Mouse (Mus musculus) spleen, adult 2 months (tissue): Measurements from ENCODE around the gene Nt5m. TPM values are rescaled to one million over a fixed set of nuclear protein-coding genes. Genes with fewer than 3 reads are reported as not detected.

Source experiments
- DNase-seq, 2 experiments: peaks; one replicate each; pipeline versions ENCODE4 v3.0.0 to v3.0.0-alpha.2; 2012 to 2021; ENCODE audit warnings: low spot score in 2 of 2, low read depth in 1 of 2
- H3K27ac ChIP-seq: fragments of 200-500 bp; 2 replicates; pipeline ENCODE4 v1.5.1; 2012; ENCODE audit warnings: low read length, inconsistent platforms; ENCODE audit not compliant: insufficient read depth
- H3K27me3 ChIP-seq: fragments of 200-500 bp; 2 replicates; pipeline ENCODE4 v1.6.1; 2012; ENCODE audit warnings: mild to moderate bottlenecking, moderate library complexity, low read length, inconsistent platforms; ENCODE audit not compliant: control insufficient read depth, insufficient read depth
- H3K36me3 ChIP-seq: fragments of 200-500 bp; 2 replicates; pipeline ENCODE4 v1.6.1; 2012; ENCODE audit warnings: mild to moderate bottlenecking, low read length, inconsistent platforms; ENCODE audit not compliant: control insufficient read depth, insufficient read depth
- H3K4me1 ChIP-seq: fragments of 200-500 bp; 2 replicates; pipeline ENCODE4 v1.6.1; 2011; ENCODE audit warnings: inconsistent platforms; ENCODE audit not compliant: control insufficient read depth, insufficient read depth, insufficient read length
- H3K4me3 ChIP-seq: fragments of 200-500 bp; 2 replicates; pipeline ENCODE4 v1.5.1; 2011; ENCODE audit warnings: mild to moderate bottlenecking, inconsistent platforms; ENCODE audit not compliant: insufficient read depth, insufficient read length; ENCODE audit errors: extremely low read depth
- CTCF ChIP-seq: fragments of 200-500 bp; IDR thresholded peaks from 2 replicates; pipeline ENCODE4 v1.5.1; 2011; ENCODE audit warnings: mild to moderate bottlenecking, inconsistent platforms; ENCODE audit not compliant: insufficient read depth, insufficient read length, insufficient replicate concordance; ENCODE audit errors: extremely low read depth
- POLR2A ChIP-seq: fragments of 200-500 bp; IDR thresholded peaks from 2 replicates; pipeline ENCODE4 v1.6.1; 2011; ENCODE audit warnings: low read depth, low read length, inconsistent platforms
- WGBS: fragments of 180-500 bp; shearing (Covaris S2); methylation state at CpG from one replicate; pipeline ENCODE4 v1.1.7; 2018; 5-methylcytosine and 5-hydroxymethylcytosine counted together
- polyA plus RNA-seq: library from polyadenylated mRNA; depleted of rRNA; stranded (reverse); fragments of >200 nt; gene quantifications from 2 replicates; pipeline ENCODE4 v1.2.3, GENCODE M21; 2012

The Nt5m gene
- polyA plus RNA-seq, 1 experiment = 16.7 TPM

DNA sequence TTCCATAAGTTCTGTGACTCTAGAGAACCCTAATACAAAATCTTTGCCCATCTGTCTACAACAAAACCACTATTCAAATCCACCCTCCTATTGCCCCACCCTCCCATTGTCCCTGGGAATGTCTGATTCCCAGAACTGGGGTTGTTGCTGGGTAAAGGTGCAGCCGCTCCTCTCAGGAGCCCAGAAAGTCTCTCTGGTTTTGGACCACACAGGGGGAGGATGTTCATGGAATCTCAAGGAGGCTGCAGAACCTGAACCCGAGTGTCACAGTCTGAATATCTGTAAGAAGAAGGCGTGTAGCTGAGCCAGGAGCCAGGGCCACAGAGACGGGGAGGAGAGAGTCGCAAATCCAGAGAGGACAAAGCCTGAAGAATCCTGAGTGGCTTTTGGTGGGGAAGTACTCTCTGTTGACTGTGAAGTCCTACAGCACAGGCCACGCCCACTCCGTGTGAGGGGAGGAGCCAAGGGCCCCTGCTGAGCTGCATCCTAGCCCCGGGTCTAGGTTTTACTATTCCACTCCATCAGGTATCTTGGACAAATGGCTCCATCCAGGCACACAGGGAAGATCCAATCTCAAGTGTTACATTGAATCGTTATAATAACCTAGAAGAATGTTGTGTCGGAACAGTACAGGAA lies 54.0 kb downstream of the Nt5m start:
- H3K27ac ChIP-seq = no peak overlapping the region
- TF ChIP-seq CTCF = no peak
- no peak for TF ChIP-seq POLR2A
- H3K36me3 ChIP-seq = no peaks in the 10 kb centered on the region
- WGBS = 60% methylated on average over 10 of the region's 10 CpGs
- H3K4me3 ChIP-seq = no peak overlapping the region
- DNase-seq = no peak
- H3K27me3 ChIP-seq = no peaks in the 10 kb centered on the region
- peaks cover 13% of the 10 kb centered on the region; the same call in 1 of the 2 replicates for H3K4me1 ChIP-seq

GRCm38 (mm10) chr11:59894916-59895315 lies 55.7 kb downstream of the Nt5m start:
- 76% methylated on average over 6 of the region's 6 CpGs for WGBS
- TF ChIP-seq CTCF = no peak
- no peak for TF ChIP-seq POLR2A
- no peaks in the 10 kb centered on the region for H3K36me3 ChIP-seq
- peaks cover 18% of the 10 kb centered on the region; the same call in 1 of the 2 replicates for H3K4me1 ChIP-seq
- no peak for DNase-seq
- H3K27me3 ChIP-seq = no peaks in the 10 kb centered on the region
- no peak overlapping the region for H3K4me3 ChIP-seq
- no peak overlapping the region for H3K27ac ChIP-seq

GRCm38 (mm10) chr11:59895316-59895715 lies 56.1 kb downstream of the Nt5m start:
- H3K27ac ChIP-seq = no peak overlapping the region
- no peak overlapping the region for H3K4me3 ChIP-seq
- no peaks in the 10 kb centered on the region for H3K27me3 ChIP-seq
- peak in 1 of 2 experiments; percentile 69 for DNase-seq
- TF ChIP-seq POLR2A = no peak
- no peak for TF ChIP-seq CTCF
- peaks cover 19% of the 10 kb centered on the region; the same call in 1 of the 2 replicates for H3K4me1 ChIP-seq
- H3K36me3 ChIP-seq = no peaks in the 10 kb centered on the region
- WGBS = 53% methylated on average over 8 of the region's 8 CpGs

DNA sequence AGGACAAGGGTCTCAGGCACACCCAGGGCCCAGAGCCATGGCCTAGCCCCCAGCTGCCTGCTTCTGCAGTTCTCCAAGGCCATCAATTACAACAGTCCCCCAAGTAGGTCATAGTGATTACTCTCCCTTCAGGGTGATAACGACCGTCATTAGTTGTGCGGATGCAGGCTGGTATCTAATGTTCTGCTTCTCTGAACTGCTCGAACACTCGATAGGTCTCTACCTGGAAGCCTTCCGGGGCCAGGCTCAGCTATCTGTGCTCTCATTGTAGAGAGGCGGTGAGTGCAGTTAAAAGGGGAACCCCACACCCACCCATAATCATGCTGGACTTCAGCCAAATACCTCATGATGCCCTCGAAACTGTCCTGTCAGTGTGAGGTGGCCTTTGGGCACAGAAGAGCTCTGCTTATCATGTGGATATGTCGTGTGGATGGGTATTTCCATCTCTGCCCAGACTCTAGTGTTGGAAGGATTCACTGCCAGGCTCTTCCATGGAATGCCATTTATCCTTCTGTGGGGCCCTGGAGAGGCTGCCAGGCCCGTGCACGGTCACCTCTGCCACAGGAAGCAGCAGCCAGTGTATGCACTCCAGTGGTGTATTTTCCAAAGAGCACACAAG lies 58.8 kb downstream of the Nt5m start:
- TF ChIP-seq POLR2A (no peak), CTCF (no peak)

GRCm38 (mm10) chr11:59899711-59900685 lies 60.8 kb downstream of the Nt5m start:
- TF ChIP-seq CTCF (no peak), POLR2A (no peak)
- 38% methylated on average over 13 of the region's 13 CpGs for WGBS
- Histone ChIP-seq H3K36me3 (no peaks in the 10 kb centered on the region), H3K4me3 (no peak overlapping the region), H3K27ac (no peak overlapping the region), H3K4me1 (peaks cover 20% of the 10 kb centered on the region; the same call in 1 of the 2 replicates), H3K27me3 (no peaks in the 10 kb centered on the region)
- no peak for DNase-seq

More for the DNA sequence above, 58.8 kb downstream of the Nt5m start:
- DNase-seq = no peak
- H3K4me1 ChIP-seq = peaks cover 21% of the 10 kb centered on the region; the same call in 1 of the 2 replicates
- no peaks in the 10 kb centered on the region for H3K36me3 ChIP-seq
- H3K27me3 ChIP-seq = no peaks in the 10 kb centered on the region
- H3K4me3 ChIP-seq = no peak overlapping the region
- 72% methylated on average over 11 of the region's 11 CpGs for WGBS
- H3K27ac ChIP-seq = no peak overlapping the region

DNA sequence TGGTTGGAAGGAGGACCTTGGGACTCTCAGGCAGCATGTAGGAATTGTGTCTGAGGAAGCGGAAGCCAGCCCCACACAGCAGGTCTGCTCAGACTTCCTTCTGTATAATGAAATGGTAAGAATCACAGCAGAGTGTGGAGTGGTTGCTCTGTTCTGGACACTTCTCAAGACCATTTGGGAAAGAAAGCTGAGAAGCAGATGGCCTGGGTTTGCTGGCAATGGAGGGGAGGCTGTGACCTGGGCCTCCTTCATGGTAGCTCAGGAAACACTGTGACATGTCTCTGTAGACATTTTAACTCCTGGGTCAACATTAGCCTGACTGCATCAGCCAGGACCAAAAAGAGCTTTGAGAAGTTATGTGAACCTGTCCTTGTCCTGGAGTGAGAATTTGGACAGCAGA lies 61.7 kb downstream of the Nt5m start:
- Histone ChIP-seq H3K27me3 (no peaks in the 10 kb centered on the region), H3K4me1 (peaks cover 12% of the 10 kb centered on the region; the same call in 1 of the 2 replicates), H3K27ac (no peak overlapping the region), H3K4me3 (no peak overlapping the region), H3K36me3 (no peaks in the 10 kb centered on the region)
- WGBS = 96% methylated on average over 1 of the region's 1 CpGs
- DNase-seq = no peak
- TF ChIP-seq POLR2A (no peak), CTCF (no peak)
